Mouse (Mus musculus): Measurements from ENCODE around the gene Olfr1424.

DNA sequence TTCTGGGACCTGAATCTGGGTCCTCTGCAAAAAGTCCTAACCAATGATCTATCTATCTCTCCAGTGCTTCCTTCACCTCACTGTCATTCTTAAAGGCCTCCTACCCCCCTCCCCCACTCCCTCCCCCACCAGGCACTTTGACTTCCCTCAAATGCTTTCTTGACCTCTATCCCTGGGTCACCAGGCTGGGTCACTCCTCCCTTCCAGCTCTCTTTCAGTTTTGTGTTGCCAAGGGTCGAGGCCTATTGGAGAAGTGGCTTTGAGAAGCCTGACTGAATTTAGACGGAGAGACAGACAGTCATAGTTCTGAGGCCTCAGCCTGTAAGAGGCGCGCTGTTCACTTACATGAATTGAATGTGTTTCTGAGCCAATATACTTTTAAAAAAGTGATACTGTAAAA, 46.3 kb downstream of the Olfr1424 start:
- TF ChIP-seq CTCF (IDR thresholded peaks at IDR 0.05; ENCODE audit: borderline replicate concordance, extremely low read depth, insufficient read depth, insufficient read length) (no peak), POLR2A (IDR thresholded peaks at IDR 0.05; ENCODE audit: borderline replicate concordance, extremely low read depth, insufficient read depth, insufficient read length, poor library complexity, severe bottlenecking) (no peak)

Measured in brain, embryonic 14.5 days (tissue).